Mouse (Mus musculus) heart, adult 2 months (tissue): ENCODE measurements at regions not wholly inside any gene's neighbourhood (a gene's known extent, or its start where the extent isn't known, plus 50 kb on each side); places are given as distances from the start of the nearest gene placed in this dataset.

Experiments
- DNase-seq, 2 experiments: peaks; one replicate each; pipeline ENCODE4 v3.0.0; 2021
- H3K27ac ChIP-seq: fragments of 200-600 bp; 2 replicates; pipeline ENCODE4 v1.8.1; 2022
- H3K27me3 ChIP-seq: fragments of 200-500 bp; 2 replicates; pipeline ENCODE4 v1.6.1; 2012; ENCODE audit warnings: mild to moderate bottlenecking, low read length, inconsistent platforms, mixed read lengths; ENCODE audit not compliant: control insufficient read depth, insufficient read depth
- H3K36me3 ChIP-seq: fragments of 200-500 bp; 2 replicates; pipeline ENCODE4 v1.6.1; 2012; ENCODE audit warnings: low read length, inconsistent platforms; ENCODE audit not compliant: control insufficient read depth, insufficient read depth
- H3K4me1 ChIP-seq: fragments of 200-500 bp; 2 replicates; pipeline ENCODE4 v1.6.1; 2011; ENCODE audit warnings: low read length; ENCODE audit not compliant: control insufficient read depth, insufficient read depth
- H3K4me3 ChIP-seq: fragments of 200-600 bp; 2 replicates; pipeline ENCODE4 v1.8.1; 2022
- H3K79me2 ChIP-seq: fragments of 200-500 bp; replicated peaks from 2 replicates; pipeline ENCODE4 v1.6.1; 2012; ENCODE audit warnings: mild to moderate bottlenecking, inconsistent platforms, low read length, moderate library complexity, mixed read lengths; ENCODE audit not compliant: control insufficient read depth, insufficient read depth
- H3K9ac ChIP-seq: fragments of 200-500 bp; 2 replicates; pipeline ENCODE4 v1.6.1; 2012; ENCODE audit warnings: low read depth, mild to moderate bottlenecking, control low read depth, inconsistent platforms, low read length, mixed read lengths
- CTCF ChIP-seq: fragments of 200-600 bp; IDR thresholded peaks from 2 replicates; pipeline ENCODE4 v1.8.1; 2022; ENCODE audit warnings: antibody characterized with exemption, mild to moderate bottlenecking, moderate library complexity
- EP300 ChIP-seq: fragments of 200-500 bp; IDR thresholded peaks from 2 replicates; pipeline ENCODE4 v1.6.1; 2011; ENCODE audit warnings: low read depth, low read length, control low read depth; ENCODE audit not compliant: insufficient read depth
- POLR2A ChIP-seq: fragments of 200-500 bp; IDR thresholded peaks from 2 replicates; pipeline ENCODE4 v1.6.1; 2011; ENCODE audit warnings: mild to moderate bottlenecking, low read depth, low read length, control low read depth; ENCODE audit not compliant: insufficient read depth
- WGBS: fragments of 180-500 bp; shearing (Covaris S2); methylation state at CpG from one replicate; pipeline ENCODE4 v1.1.7; 2018; 5-methylcytosine and 5-hydroxymethylcytosine counted together
- intact Hi-C: fragments of 180-260 bp; cut with DNase I; formaldehyde crosslinking; loops from one replicate; pipeline ENCODE4 v1.15.1; 2025

GRCm38 (mm10) chr2:18607088-18607487 lies 65.1 kb upstream of the Commd3 start:
- H3K36me3 ChIP-seq = no peaks in the 10 kb centered on the region
- no peak for TF ChIP-seq EP300
- TF ChIP-seq POLR2A = no peak
- TF ChIP-seq CTCF = no peak
- H3K9ac ChIP-seq = no peak overlapping the region
- peaks cover 1% of the 10 kb centered on the region; the same call in 1 of the 2 replicates for H3K27me3 ChIP-seq
- no peaks in the 10 kb centered on the region for H3K79me2 ChIP-seq
- DNase-seq = no peak
- no peaks in the 10 kb centered on the region; the same call in 1 of the 2 replicates for H3K4me1 ChIP-seq
- H3K4me3 ChIP-seq = peak overlapping the region; percentile 29
- H3K27ac ChIP-seq = no peak overlapping the region
- intact Hi-C loops = loop anchor here (5.0 kb wide), 1 partner anchor 65 kb away; the partner anchor contains the start of gene Commd3
- WGBS = 39% methylated on average over 6 of the region's 6 CpGs

- H3K4me1 ChIP-seq = no peaks in the 10 kb centered on the region
- H3K36me3 ChIP-seq = no peaks in the 10 kb centered on the region
- WGBS = 59% methylated on average over 4 of the region's 4 CpGs
- no peak for DNase-seq
- H3K27ac ChIP-seq = no peak overlapping the region
- TF ChIP-seq CTCF = no peak
- TF ChIP-seq EP300 = no peak
- no peak for TF ChIP-seq POLR2A
- H3K4me3 ChIP-seq = no peak overlapping the region
- intact Hi-C loops = no loop called here
- H3K9ac ChIP-seq = no peak overlapping the region
- H3K79me2 ChIP-seq = no peaks in the 10 kb centered on the region
- no peaks in the 10 kb centered on the region for H3K27me3 ChIP-seq
Observed at GRCm38 (mm10) chr2:18592221-18592620, 80.0 kb upstream of the Commd3 start.

GRCm38 (mm10) chr2:18588232-18588631 lies 84.0 kb upstream of the Commd3 start:
- intact Hi-C loops = loop anchor here (5.0 to 10.0 kb wide), 3 partner anchors 104 to 687 kb away; partner anchors contain the start of genes 4930426L09Rik, Pip4k2a and Spag6
- peak overlapping the region; percentile 84; the same call in 1 of the 2 replicates for H3K27ac ChIP-seq
- no peaks in the 10 kb centered on the region for H3K36me3 ChIP-seq
- no peak for DNase-seq
- TF ChIP-seq POLR2A (no peak), CTCF (no peak), EP300 (no peak)
- no peaks in the 10 kb centered on the region for H3K27me3 ChIP-seq
- H3K4me3 ChIP-seq = peak overlapping the region; percentile 59
- H3K9ac ChIP-seq = peak overlapping the region; percentile 74; the same call in 1 of the 2 replicates
- no peaks in the 10 kb centered on the region for H3K4me1 ChIP-seq
- WGBS = 5% methylated on average over 4 of the region's 4 CpGs
- no peaks in the 10 kb centered on the region for H3K79me2 ChIP-seq

GRCm38 (mm10) chr2:18587746-18588231 lies 84.4 kb upstream of the Commd3 start:
- peak overlapping the region; percentile 59 for H3K4me3 ChIP-seq
- no peaks in the 10 kb centered on the region for H3K36me3 ChIP-seq
- WGBS = under 1% methylated on average over 16 of the region's 16 CpGs
- TF ChIP-seq POLR2A (no peak), CTCF (no peak), EP300 (no peak)
- H3K79me2 ChIP-seq = no peaks in the 10 kb centered on the region
- H3K27ac ChIP-seq = peak overlapping the region; percentile 84
- H3K4me1 ChIP-seq = no peaks in the 10 kb centered on the region
- H3K27me3 ChIP-seq = no peaks in the 10 kb centered on the region
- intact Hi-C loops = loop anchor here (1.0 to 10.0 kb wide), 7 partner anchors 85 to 687 kb away; partner anchors contain the start of genes 4930426L09Rik, Commd3, Dnajc1 and Pip4k2a
- DNase-seq = peak; percentile 23 to 31
- H3K9ac ChIP-seq = peak overlapping the region; percentile 74

- Histone ChIP-seq H3K36me3 (no peaks in the 10 kb centered on the region), H3K9ac (peak overlapping the region; percentile 73), H3K4me1 (no peaks in the 10 kb centered on the region), H3K4me3 (peak overlapping the region; percentile 59), H3K27ac (peak overlapping the region; percentile 84), H3K27me3 (no peaks in the 10 kb centered on the region), H3K79me2 (no peaks in the 10 kb centered on the region)
- WGBS = 2% methylated on average over 31 of the region's 31 CpGs
- TF ChIP-seq EP300 = peak; percentile 50; the same call in 1 of the 2 replicates
- no peak for TF ChIP-seq POLR2A
- peak; percentile 84 to 87 for DNase-seq
- intact Hi-C loops = loop anchor here (1.0 to 10.0 kb wide), 7 partner anchors 85 to 688 kb away; partner anchors contain the start of genes 4930426L09Rik, Commd3, Dnajc1 and Pip4k2a
Observed at GRCm38 (mm10) chr2:18586925-18587724, 85.1 kb upstream of the Commd3 start.
